Mouse (Mus musculus) gastrocnemius, postnatal 10 days (tissue): ENCODE data around the gene Dnajb9. TPM values are rescaled to one million over a fixed set of nuclear protein-coding genes. Genes with fewer than 3 reads are reported as not detected.

Source experiments
- microRNA-seq, 2 experiments: library from miRNA; unstranded; fragments of <30 nt; microRNA quantifications; one replicate each; pipeline ENCODE4 v1.2.0; 2021
- total RNA-seq, 2 experiments: library from RNA; stranded (reverse); gene quantifications; 2 replicates each; pipeline ENCODE4 v1.2.3; 2021

Dnajb9 gene
- total RNA-seq, 2 experiments from 2014 or later, result 15.5 to 17.7 TPM

Small RNA genes within 50 kb of the gene (microRNA-seq; reads per million reads assigned to microRNA genes)
- 0 reads per million in 2 experiments for gene Mir5627

Other genes starting within 250 kb of the Dnajb9 start
- 10 to 100 TPM; 58.3 to 68.8 TPM for gene Pnpla8, start 11.0 kb upstream of the Dnajb9 start, total RNA-seq
- gene Nrcam, start 118.6 kb upstream of the Dnajb9 start, total RNA-seq, result 1 to 10 TPM; 3.6 to 4.7 TPM